Mouse (Mus musculus): Measurements from ENCODE around the gene Slc35d1.

GRCm38 (mm10) chr4:103253846-103254245 lies 38.9 kb upstream of the Slc35d1 start:
- no peak for TF ChIP-seq CTCF (IDR thresholded peaks at IDR 0.05; ENCODE audit: low read depth)
- TF ChIP-seq EP300 (IDR thresholded peaks at IDR 0.05; ENCODE audit: low read depth), result no peak

All from liver, embryonic 14.5 days (tissue).